Mouse (Mus musculus): ENCODE measurements around the gene Nek3.
A peak's percentile ranks its signal among the peaks of the same experiment; 100 is the strongest.
"Not testable (repeated sequence)": the region's sequence is repeated elsewhere in the genome, so short reads cannot be mapped to it uniquely, and the experiment has no call there.

Nek3 gene

GRCm38 (mm10) chr8:22142592-22142991 is 23.6 kb downstream of the Nek3 start:
- DNase-seq: no peak

GRCm38 (mm10) chr8:22141836-22142385 is 24.3 kb downstream of the Nek3 start:
- DNase-seq: no peak

GRCm38 (mm10) chr8:22136462-22136861 is 29.8 kb downstream of the Nek3 start:
- not testable (repeated sequence) for DNase-seq

- DNase-seq: no peak
These were observed 31.5 kb downstream of the Nek3 start for GRCm38 (mm10) chr8:22134750-22135135.

GRCm38 (mm10) chr8:22134078-22134749 is 32.0 kb downstream of the Nek3 start:
- DNase-seq: no peak

- no peak for DNase-seq
These were observed 34.2 kb downstream of the Nek3 start for GRCm38 (mm10) chr8:22132062-22132461.

GRCm38 (mm10) chr8:22124220-22125152 is 41.7 kb downstream of the Nek3 start, which contains the start of gene Nek5:
Nek5 (minus strand) TSS chr8:22125053.
- peak; percentile 4 to 12 for DNase-seq

GRCm38 (mm10) chr8:22107020-22107419 is 59.2 kb downstream of the Nek3 start:
- no peak for DNase-seq

- no peak for DNase-seq
These were observed 74.7 kb downstream of the Nek3 start for GRCm38 (mm10) chr8:22091568-22091967.

GRCm38 (mm10) chr8:22089226-22089625 is 77.0 kb downstream of the Nek3 start:
- DNase-seq: no peak

GRCm38 (mm10) chr8:22079313-22080007 is 86.8 kb downstream of the Nek3 start:
- no peak for DNase-seq
